Mouse (Mus musculus) mouse trophoblast stem cell (cell line): ENCODE results near the gene Klk9.

ENCODE experiments used
- in situ Hi-C, 2 experiments: fragments of 300-500 bp; cut with MseI, MboI; formaldehyde crosslinking; loops; 2 replicates in 1 of 2; 3 replicates in 1 of 2; pipeline ENCODE4 v1.15.1; 2025

The Klk9 gene

DNA sequence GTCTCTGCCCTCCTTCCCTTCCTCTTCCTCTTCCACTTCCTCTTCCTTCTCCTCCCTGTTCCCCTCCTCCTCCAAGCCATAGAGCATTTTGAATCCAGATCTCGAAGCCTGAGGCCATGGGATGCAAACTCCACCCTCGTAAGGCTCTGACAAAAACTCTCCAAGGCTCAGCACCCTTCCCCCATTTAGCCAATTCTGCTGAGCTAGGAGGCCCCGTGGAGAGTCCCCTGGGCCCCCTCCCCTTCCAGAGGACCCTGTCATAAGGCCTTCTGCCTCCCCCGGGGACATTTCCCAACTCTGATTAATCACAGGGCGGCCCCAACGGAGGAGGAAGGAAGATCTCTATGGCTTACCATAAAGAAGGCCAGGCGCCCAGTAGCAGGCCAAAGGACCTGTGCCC, at the start of gene Klk9:
Gene Klk9 (plus strand): TSS at position 301 of the 400 bp plus-strand sequence.
- in situ Hi-C loops = no loop called here

GRCm38 (mm10) chr7:43747788-43748187, 43.9 kb upstream of the Klk9 start:
- in situ Hi-C loops = no loop called here

GRCm38 (mm10) chr7:43752806-43753205, 38.9 kb upstream of the Klk9 start:
- in situ Hi-C loops = no loop called here

DNA sequence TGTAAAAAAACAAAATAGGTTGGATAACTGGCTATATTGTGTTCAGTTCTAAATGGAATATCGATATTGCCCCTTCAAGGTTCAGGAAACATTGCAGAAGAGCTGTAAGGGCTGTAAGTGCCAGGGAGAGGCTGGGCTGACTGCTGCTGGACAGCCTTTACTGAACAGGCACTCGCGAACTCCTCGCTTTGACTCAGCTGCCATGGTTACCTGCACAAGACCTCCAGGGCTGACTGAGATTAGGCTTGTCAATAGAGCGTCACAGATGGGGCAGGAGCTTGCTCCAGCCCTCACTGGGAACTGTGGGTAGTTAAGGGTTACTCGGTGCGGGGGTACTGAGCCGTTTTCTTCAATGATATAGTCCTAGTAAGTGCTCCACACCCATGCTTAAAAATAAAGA, 25.2 kb upstream of the Klk9 start:
- in situ Hi-C loops = no loop called here

GRCm38 (mm10) chr7:43768597-43768996, 23.1 kb upstream of the Klk9 start, which contains the start of gene Klk12:
Gene Klk12, plus strand, starts transcription at chr7:43768897.
- in situ Hi-C loops = no loop called here

DNA sequence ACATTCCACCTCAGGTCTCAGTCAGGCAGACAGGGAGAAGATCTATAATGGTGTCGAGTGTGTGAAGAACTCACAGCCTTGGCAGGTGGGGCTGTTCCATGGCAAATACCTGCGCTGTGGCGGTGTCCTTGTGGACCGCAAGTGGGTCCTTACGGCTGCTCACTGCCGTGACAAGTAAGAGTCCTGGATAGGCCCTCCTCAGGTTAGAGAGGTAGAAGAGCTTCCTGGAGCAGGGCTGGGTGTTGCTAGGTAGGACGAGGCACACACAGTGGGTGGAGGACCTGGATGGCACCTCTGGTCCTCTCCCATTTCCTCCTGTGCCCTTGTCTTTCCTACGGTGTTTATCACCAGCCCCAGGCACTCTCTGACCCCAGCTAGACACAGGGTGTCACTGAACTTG, 22.1 kb upstream of the Klk9 start:
- in situ Hi-C loops = no loop called here

GRCm38 (mm10) chr7:43770701-43771100, 21.0 kb upstream of the Klk9 start:
- in situ Hi-C loops = no loop called here

DNA sequence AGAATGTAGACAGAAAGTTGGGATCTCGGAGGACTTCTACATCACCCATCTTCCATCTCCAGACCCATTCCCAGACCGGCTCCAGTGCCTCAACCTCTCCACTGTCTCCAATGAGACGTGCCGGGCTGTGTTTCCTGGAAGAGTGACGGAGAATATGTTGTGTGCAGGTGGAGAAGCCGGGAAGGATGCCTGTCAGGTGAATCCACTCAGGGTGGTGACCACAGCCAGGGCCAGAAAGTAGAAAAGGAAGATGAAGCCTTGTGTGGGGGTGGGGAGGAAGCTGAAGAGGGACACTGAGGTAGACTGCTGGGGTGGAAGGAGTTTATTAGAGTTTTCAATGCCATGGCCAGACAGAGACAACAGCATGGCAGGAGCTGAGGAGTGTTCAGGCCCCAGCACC, 19.8 kb upstream of the Klk9 start:
- in situ Hi-C loops = no loop called here

- in situ Hi-C loops = no loop called here
Observed at GRCm38 (mm10) chr7:43772901-43773300, 18.8 kb upstream of the Klk9 start.

GRCm38 (mm10) chr7:43774364-43774763, 17.3 kb upstream of the Klk9 start, which contains the start of gene Klk11:
Gene Klk11, plus strand, starts transcription at chr7:43774604.
- in situ Hi-C loops = no loop called here

- in situ Hi-C loops = no loop called here
Observed at GRCm38 (mm10) chr7:43774802-43775201, 16.9 kb upstream of the Klk9 start.

GRCm38 (mm10) chr7:43775311-43776057, 16.2 kb upstream of the Klk9 start:
- in situ Hi-C loops = no loop called here

GRCm38 (mm10) chr7:43776506-43776905, 15.2 kb upstream of the Klk9 start:
- in situ Hi-C loops = no loop called here

DNA sequence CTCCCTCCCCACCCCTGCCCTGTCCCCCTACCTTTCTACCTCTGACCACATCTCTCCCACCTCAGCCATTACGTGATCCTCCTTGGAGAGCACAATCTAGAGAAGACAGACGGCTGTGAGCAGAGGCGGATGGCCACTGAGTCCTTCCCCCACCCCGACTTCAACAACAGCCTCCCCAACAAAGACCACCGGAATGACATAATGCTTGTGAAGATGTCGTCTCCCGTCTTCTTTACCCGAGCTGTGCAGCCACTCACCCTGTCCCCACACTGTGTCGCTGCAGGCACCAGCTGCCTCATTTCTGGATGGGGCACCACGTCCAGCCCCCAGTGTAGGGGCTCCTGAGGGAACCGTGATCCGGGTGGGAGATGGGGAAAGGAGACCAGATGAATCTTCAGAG, 14.3 kb upstream of the Klk9 start:
- in situ Hi-C loops = no loop called here

DNA sequence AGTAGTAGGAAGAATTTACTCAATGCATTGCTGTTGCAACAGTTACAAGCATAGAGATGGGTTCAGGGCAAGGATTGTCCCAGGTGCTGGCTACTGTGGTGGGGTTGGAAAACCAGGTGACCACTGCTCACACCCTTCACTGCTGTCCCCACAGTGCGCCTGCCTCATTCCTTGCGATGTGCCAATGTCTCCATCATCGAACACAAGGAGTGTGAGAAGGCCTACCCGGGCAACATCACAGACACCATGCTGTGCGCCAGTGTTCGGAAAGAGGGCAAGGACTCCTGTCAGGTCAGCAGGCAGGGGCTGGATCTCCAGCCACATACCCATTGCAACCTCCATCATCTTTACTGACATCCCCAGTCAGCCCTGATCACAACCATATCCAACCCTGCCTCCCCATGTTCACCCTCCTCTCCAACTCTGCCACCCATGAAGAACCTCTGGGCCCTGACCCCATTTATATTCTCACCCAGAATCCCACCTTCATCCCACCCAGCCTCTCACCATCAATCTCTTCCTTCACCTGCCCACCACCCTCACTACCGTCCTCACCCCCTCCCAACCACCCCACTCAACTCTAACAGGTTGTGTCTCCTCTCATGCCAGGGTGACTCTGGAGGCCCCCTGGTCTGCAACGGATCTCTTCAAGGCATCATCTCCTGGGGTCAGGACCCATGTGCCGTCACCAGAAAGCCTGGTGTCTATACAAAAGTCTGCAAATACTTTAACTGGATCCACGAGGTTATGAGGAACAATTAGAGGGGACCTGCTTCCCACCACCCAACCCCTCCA, 13.3 kb upstream of the Klk9 start:
- in situ Hi-C loops = no loop called here

GRCm38 (mm10) chr7:43780241-43780640, 11.4 kb upstream of the Klk9 start:
- in situ Hi-C loops = loop anchor here in 1 of 2 experiments (10.0 kb wide), 2 partner anchors 95 to 115 kb away; no protein-coding TSS in a partner anchor

GRCm38 (mm10) chr7:43780746-43781145, 10.9 kb upstream of the Klk9 start, which contains the start of gene Klk10:
Gene Klk10, plus strand, starts transcription at chr7:43781035.
- in situ Hi-C loops = loop anchor here in 1 of 2 experiments (10.0 kb wide), 2 partner anchors 96 to 114 kb away; no protein-coding TSS in a partner anchor

- in situ Hi-C loops = loop anchor here in 1 of 2 experiments (10.0 kb wide), 2 partner anchors 97 to 113 kb away; no protein-coding TSS in a partner anchor
Observed at GRCm38 (mm10) chr7:43781541-43781940, 10.2 kb upstream of the Klk9 start.

DNA sequence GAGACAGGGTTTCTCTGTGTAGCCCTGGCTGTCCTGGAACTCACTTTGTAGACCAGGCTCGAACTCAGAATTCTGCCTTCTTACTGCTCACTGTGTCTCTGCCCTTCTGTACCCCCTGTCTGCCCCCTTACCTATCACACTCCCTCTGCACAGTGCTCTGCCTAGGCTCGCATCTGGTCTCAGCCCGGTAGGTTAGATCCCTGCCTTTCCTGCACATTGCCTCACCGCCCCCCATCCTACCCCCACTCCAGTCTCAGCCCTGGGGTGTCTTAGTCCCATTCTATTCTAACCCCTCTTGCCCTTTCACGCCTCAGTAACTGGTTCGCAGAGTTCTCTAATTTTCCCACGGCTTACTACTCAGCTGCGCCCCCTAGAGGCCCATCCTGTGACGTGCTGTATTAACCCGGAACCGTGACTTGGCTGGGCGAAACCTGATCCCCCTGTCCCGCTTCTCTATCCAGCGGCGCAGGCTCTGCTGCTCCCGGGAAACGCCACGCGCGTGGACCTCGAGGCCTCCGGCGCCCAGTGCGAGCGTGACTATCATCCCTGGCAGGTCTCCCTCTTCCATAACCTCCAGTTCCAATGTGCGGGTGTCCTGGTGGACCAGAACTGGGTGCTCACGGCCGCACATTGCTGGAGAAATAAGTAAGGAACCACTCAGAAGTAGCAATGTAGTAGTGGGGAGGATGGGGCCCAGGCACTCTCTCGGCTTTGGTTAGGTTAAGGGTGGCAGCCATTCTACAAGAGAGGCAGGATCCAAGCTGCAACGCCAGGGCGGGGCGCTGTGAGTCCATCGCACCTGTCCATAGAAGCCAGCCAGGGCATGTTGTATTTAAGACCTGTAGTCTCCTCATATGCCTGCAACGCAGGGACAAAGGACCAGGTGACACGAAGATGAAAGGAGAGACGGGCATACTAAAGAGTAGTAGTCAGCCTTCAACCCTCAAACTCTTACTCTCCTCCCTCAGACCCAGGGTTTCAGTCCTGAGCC, 9.1 kb upstream of the Klk9 start:
- in situ Hi-C loops = loop anchor here in 1 of 2 experiments (10.0 kb wide), 2 partner anchors 98 to 112 kb away; no protein-coding TSS in a partner anchor

- in situ Hi-C loops = loop anchor here in 1 of 2 experiments (10.0 kb wide), 2 partner anchors 100 to 110 kb away; no protein-coding TSS in a partner anchor
Observed at GRCm38 (mm10) chr7:43785286-43785685, 6.4 kb upstream of the Klk9 start.

GRCm38 (mm10) chr7:43788096-43788495, 3.6 kb upstream of the Klk9 start:
- in situ Hi-C loops = loop anchor here in 1 of 2 experiments (10.0 kb wide), 2 partner anchors 103 to 107 kb away; no protein-coding TSS in a partner anchor
